Mouse (Mus musculus): ENCODE measurements around the gene Zcchc7. TPM values are rescaled to one million over a fixed set of nuclear protein-coding genes. Genes with fewer than 3 reads are reported as not detected.
A peak's percentile ranks its signal among the peaks of the same experiment; 100 is the strongest.
"Not testable (repeated sequence)": the region's sequence is repeated elsewhere in the genome, so short reads cannot be mapped to it uniquely, and the experiment has no call there.

The Zcchc7 gene
- total RNA-seq, 2 experiments from 2014 or later: 53.8 to 62.6 TPM

DNA sequence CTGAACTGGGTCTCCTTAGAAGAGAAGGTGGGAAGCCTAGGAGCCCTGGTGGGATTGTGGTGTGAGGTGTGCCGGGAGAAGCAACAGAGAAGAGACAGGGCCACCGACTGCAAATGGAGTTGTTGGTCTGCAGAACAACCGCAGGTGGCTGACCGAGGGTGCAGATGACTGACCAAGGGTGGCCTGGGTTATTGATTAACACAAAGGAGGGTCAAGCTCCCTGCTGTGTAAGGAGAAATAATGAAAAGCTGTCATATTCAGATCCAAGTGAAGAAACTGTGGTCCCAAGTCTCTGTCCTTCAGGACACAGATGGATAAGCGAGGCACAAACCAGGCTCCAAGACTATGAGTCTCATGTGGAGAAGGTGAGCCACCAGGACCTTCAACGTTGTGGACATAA, 187.8 kb downstream of the Zcchc7 start:
- intact Hi-C loops (cut with DNase I): no loop called here
- DNase-seq (ENCODE audit: extremely low spot score in 1 of 2, low spot score in 2 of 2): no peak

DNA sequence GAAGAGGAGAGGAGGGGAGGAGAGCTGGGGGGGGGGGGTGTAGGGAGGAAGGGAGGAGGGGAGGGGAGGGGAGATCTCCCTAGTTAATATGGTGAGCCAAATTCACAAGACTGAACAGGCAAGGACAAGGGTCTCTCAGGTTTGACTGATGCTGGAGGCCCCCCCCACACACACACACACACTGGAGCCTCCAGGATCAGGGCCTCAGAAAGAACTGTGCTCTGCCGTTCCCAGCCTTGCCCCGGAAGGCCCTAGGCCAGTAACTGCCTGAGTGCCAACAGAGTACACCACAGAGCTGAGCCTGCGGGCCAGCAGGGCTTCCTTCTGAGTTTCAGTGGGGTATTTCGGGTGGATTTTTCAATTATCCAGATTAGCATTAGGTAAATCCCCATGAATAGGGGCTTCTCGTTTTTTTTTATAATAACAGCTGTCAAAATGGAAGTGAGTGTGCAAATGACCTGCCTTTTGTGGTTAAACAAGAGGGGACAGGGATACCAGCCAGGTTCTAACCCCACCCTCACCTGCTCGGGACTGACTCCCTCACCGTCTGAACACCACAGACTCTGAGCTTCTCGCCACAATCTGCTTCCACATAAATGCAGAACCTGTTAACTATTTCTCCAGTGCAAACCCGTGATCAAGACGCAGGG, 188.9 kb downstream of the Zcchc7 start:
- DNase-seq (ENCODE audit: extremely low spot score in 1 of 2, low spot score in 2 of 2): no peak
- intact Hi-C loops (cut with DNase I): no loop called here

- intact Hi-C loops (cut with DNase I); DNase-seq (ENCODE audit: extremely low spot score in 1 of 2, low spot score in 2 of 2): not testable (repeated sequence)
These were observed 190.4 kb downstream of the Zcchc7 start for GRCm38 (mm10) chr4:44946126-44946525.

GRCm38 (mm10) chr4:44947464-44947863, 191.8 kb downstream of the Zcchc7 start:
- no peak for DNase-seq (ENCODE audit: extremely low spot score in 1 of 2, low spot score in 2 of 2)
- intact Hi-C loops (cut with DNase I): no loop called here

DNA sequence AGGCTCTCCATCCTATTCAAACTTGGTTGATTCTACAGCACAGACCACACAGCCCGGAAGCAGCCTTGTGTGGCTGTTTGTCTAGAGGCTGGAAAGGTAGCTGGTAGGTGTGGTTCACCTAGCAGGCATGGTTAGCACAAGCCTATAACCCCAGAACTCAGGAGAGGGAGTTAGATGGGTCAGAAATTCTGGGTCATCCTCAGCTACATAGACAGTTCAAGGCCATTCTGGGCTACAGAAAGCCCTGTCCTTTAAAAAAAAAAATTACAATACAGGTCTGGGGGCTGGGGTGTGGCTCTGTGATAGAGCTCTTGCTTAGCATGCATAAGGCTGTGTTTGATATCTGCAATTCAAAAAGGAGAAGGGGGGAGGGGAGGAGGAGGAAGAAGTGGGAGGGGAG, 192.6 kb downstream of the Zcchc7 start:
- intact Hi-C loops (cut with DNase I): no loop called here

GRCm38 (mm10) chr4:44953041-44953440, 197.4 kb downstream of the Zcchc7 start:
- intact Hi-C loops (cut with DNase I): no loop called here
- DNase-seq (ENCODE audit: extremely low spot score in 1 of 2, low spot score in 2 of 2): no peak

More for the DNA sequence above, 192.6 kb downstream of the Zcchc7 start:
- no peak for DNase-seq (ENCODE audit: extremely low spot score in 1 of 2, low spot score in 2 of 2)

GRCm38 (mm10) chr4:44958776-44959175, 203.1 kb downstream of the Zcchc7 start:
- DNase-seq (ENCODE audit: extremely low spot score in 1 of 2, low spot score in 2 of 2): no peak
- intact Hi-C loops (cut with DNase I): no loop called here

GRCm38 (mm10) chr4:44959220-44959619, 203.5 kb downstream of the Zcchc7 start:
- intact Hi-C loops (cut with DNase I): no loop called here
- DNase-seq (ENCODE audit: extremely low spot score in 1 of 2, low spot score in 2 of 2): no peak

DNA sequence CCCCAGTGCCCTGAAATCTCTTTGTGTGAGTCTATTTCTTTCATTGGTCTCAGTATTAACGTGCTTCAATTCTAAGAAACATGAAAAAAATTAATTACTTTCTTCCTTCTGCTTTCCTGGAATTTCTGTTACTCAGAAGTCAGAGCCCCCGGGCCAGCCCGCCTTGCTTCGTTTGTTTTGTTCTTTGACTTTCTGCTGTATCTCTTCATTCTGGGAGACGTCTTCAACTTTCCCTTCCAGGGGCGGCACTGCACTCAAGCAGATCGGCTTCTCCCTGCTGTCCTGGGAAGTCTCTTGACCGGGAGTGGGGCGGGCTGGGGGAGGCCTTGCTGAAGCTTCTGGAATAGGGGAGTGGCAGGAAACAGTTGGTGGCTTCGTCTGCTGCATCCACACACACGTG, 207.5 kb downstream of the Zcchc7 start:
- intact Hi-C loops (cut with DNase I): no loop called here
- no peak for DNase-seq (ENCODE audit: extremely low spot score in 1 of 2, low spot score in 2 of 2)

GRCm38 (mm10) chr4:44965175-44965574, 209.5 kb downstream of the Zcchc7 start:
- intact Hi-C loops (cut with DNase I): no loop called here

DNA sequence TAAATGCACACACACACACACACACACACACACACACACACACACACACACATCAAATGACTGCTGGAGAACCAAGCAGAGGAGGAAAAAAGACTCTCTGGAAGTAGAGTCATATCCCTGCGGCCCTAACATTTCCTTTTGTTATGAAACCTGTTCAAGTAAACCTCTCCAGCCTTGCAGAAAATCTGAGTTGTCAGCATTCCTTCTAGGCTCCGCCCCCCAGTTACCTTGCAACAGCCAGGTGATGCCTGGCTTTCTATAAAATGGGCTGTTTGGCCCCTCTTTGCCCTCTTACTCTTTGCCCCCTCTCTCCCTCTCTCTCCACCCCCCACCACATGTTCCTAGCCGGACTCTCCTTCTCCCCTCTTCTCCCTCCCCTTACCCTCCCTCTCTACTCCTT, 210.1 kb downstream of the Zcchc7 start:
- intact Hi-C loops (cut with DNase I): no loop called here
- no peak for DNase-seq (ENCODE audit: extremely low spot score in 1 of 2, low spot score in 2 of 2)

More at GRCm38 (mm10) chr4:44965175-44965574, 209.5 kb downstream of the Zcchc7 start:
- DNase-seq (ENCODE audit: extremely low spot score in 1 of 2, low spot score in 2 of 2): no peak

DNA sequence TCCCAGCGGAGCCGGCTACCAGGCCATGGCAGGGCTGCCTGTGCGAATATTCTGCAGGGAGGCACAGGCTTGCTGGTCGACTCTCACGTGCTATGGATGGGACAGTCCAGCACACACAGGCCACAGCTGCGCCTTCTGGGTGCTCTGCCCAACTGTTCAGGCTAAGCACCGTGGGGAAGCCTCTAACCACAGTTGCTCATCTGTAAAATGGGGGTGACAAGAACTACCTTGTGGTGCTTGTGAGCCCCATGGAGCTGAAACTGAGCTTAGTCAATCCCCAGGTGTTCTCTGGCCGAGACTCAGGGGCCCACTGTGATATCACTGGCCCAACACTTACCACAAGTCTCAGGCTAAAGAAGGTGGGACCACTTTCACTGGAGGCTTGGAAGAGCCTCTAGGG, 211.7 kb downstream of the Zcchc7 start:
- no peak for DNase-seq (ENCODE audit: extremely low spot score in 1 of 2, low spot score in 2 of 2)
- intact Hi-C loops (cut with DNase I): no loop called here

GRCm38 (mm10) chr4:44970056-44970455, 214.4 kb downstream of the Zcchc7 start:
- intact Hi-C loops (cut with DNase I): no loop called here
- DNase-seq (ENCODE audit: extremely low spot score in 1 of 2, low spot score in 2 of 2): no peak

- DNase-seq (ENCODE audit: extremely low spot score in 1 of 2, low spot score in 2 of 2): no peak
- intact Hi-C loops (cut with DNase I): no loop called here
These were observed 215.0 kb downstream of the Zcchc7 start for GRCm38 (mm10) chr4:44970612-44971110.

DNA sequence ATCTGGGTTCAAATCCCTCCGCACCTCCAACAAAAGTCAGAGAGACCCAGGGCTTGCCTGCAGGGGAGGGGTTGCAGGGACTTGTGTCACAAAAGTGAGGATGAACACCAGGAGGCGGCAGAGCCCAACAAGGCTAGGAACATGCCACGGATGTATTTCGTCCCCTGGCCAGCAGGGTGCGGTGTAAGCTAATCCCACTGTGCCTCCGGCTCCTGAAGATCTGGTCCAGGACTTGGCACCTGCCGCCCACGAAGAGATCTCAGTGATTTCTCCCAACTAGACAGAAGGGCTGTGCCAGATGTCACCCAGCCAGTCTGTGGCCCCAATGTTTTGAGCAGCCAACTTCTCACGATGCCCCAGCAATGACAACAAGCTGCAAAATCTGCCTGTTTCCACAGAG, 217.8 kb downstream of the Zcchc7 start:
- intact Hi-C loops (cut with DNase I): no loop called here
- DNase-seq (ENCODE audit: extremely low spot score in 1 of 2, low spot score in 2 of 2): peak; percentile 79 to 92

DNA sequence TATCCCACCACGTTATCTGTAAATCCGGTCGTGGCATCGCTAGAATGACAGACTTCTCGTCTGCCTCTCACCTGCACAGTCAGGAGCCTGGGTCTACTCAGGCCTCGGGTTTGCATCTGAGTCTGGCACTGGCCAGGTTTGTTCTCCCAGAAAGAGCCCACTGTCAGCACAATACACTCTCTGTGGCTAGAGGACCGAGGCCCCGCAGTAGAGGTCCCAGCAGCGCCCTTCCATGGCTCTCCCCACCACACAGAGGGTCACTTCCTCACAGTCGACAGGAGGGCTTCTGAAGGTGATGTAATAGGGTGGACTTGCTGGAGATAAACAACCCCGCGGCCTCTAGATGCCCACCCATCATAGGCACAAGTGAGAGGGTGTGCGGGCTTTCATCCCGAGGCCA, 218.2 kb downstream of the Zcchc7 start:
- no peak for DNase-seq (ENCODE audit: extremely low spot score in 1 of 2, low spot score in 2 of 2)
- intact Hi-C loops (cut with DNase I): no loop called here

GRCm38 (mm10) chr4:44974331-44974730, 218.7 kb downstream of the Zcchc7 start:
- intact Hi-C loops (cut with DNase I): no loop called here
- DNase-seq (ENCODE audit: extremely low spot score in 1 of 2, low spot score in 2 of 2): no peak

DNA sequence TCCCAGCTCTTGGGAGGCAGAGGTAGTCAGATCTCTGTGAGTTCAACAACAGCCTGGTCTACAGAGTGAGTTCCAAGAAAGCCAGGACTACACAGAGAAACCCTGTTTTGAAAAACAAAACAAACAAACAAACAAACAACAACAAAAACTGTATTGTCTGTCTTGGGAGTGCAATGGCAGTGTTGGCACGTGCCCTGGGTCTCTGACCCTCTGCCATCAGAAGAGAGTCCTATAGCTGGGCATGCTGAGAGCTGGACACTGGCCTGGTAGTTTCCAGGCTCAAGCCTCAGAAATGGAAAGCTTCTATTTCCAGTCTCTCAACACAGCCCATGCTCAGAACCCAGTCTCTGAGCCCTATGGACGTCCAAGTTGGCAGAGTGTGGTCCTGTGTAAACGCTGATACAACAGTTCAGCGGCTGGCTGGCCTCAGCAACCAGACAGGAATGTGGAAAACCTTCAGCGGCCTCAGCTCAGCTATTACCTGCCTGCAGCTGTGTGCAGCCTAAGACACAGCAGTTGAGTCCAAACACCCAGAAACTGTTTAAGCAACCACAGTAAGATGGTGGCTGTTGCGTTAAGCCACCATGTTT, 220.4 kb downstream of the Zcchc7 start:
- intact Hi-C loops (cut with DNase I): no loop called here
- no peak for DNase-seq (ENCODE audit: extremely low spot score in 1 of 2, low spot score in 2 of 2)

GRCm38 (mm10) chr4:44976921-44977710, 221.4 kb downstream of the Zcchc7 start:
- DNase-seq (ENCODE audit: extremely low spot score in 1 of 2, low spot score in 2 of 2): no peak
- intact Hi-C loops (cut with DNase I): no loop called here

- intact Hi-C loops (cut with DNase I): no loop called here
- DNase-seq (ENCODE audit: extremely low spot score in 1 of 2, low spot score in 2 of 2): no peak
These were observed 222.5 kb downstream of the Zcchc7 start for GRCm38 (mm10) chr4:44978175-44978574.

All from left cerebral cortex, postnatal 10 days (tissue).